Mouse (Mus musculus): ENCODE data around the gene Adrb1.

DNA sequence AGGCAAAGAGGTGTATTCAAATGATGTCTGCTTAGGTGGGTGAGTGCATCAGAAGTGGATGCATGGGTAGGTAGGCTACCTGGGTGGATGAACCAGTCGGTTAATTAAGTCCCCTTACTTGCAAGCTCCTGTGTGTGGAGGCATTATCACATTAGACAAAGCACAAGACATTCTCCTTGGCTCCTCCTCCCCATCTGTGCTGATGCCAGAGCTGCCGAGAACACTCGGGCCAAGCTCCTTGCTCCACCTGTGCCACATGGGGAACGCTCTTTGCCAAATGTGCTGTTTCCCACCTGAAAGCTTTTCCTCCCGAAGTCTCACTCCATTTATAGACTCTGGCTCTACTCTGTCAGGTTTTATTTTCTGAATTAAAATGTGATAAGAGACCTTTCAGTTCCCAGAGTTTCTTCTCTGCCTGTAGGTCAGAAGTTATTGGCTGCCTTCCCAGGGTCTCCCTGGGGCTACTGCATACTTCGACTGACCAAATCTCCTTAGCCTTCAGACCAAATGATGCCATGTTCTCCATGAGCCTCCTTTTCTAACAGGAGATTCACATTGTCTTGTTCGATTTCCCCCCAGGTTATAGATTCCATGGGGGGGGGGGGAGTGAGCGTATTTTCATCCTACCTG, 20.5 kb upstream of the Adrb1 start:
- TF ChIP-seq CHD2 (IDR thresholded peaks at IDR 0.05; ENCODE audit: low read depth, low read length) (no peak), HCFC1 (IDR thresholded peaks at IDR 0.05; ENCODE audit: borderline replicate concordance, insufficient read depth, low read length) (no peak), ZC3H11A (IDR thresholded peaks at IDR 0.05; ENCODE audit: borderline replicate concordance, low read depth, low read length) (no peak), ZNF384 (IDR thresholded peaks at IDR 0.05; ENCODE audit: low read depth, low read length) (no peak), MAFK (IDR thresholded peaks at IDR 0.05; ENCODE audit: insufficient read depth, low read depth, low read length) (no peak)

Measured in ES-E14 (cell line).